Mouse (Mus musculus) heart, adult 2 months (tissue): ENCODE data around the gene Svip.
A peak's percentile ranks its signal among the peaks of the same experiment; 100 is the strongest.

ENCODE experiments used
- CTCF ChIP-seq: fragments of 200-600 bp; IDR thresholded peaks from 2 replicates; pipeline ENCODE4 v1.8.1; 2022; ENCODE audit warnings: antibody characterized with exemption, mild to moderate bottlenecking, moderate library complexity
- POLR2A ChIP-seq: fragments of 200-500 bp; IDR thresholded peaks from 2 replicates; pipeline ENCODE4 v1.6.1; 2011; ENCODE audit warnings: mild to moderate bottlenecking, low read depth, low read length, control low read depth; ENCODE audit not compliant: insufficient read depth

- peak; percentile 75 for TF ChIP-seq CTCF
- TF ChIP-seq POLR2A: no peak
Observed at GRCm38 (mm10) chr7:52037600-52038582, 32.1 kb upstream of the Svip start.
